ENCODE assay signal across 8 mouse cellular contexts in genomic region chr1:136259893-136260634, GRCm38 (mm10). TPM values are rescaled to one million over a fixed set of nuclear protein-coding genes. Genes with fewer than 3 reads are reported as not detected.
DNase-seq lines count a peak whose midpoint lies in the region; ATAC-seq and TF ChIP-seq lines count a peak whose summit lies in the region.

No protein-coding gene starts in this region.

- peak; percentile 84 for DNase-seq in cerebellum, adult 11 months
- DNase-seq in heart, postnatal 10 days: peak; percentile 73 to 76
- DNase-seq in kidney, postnatal 4 days: peak; percentile 63 to 77
- peak; percentile 46 for DNase-seq in liver, postnatal 0 days
- peak; percentile 14 for DNase-seq in ovary, postnatal 14 days (ENCODE audit: low spot score)
- DNase-seq in yolk sac, embryonic 10.5 days (ENCODE audit: low spot score): peak; percentile 64

- peak overlapping the region; percentile 61 for H3K9ac ChIP-seq in ES-Bruce4 (ENCODE audit: low read depth, poor library complexity, severe bottlenecking)
- peak overlapping the region; percentile 65 for H3K9ac ChIP-seq in forebrain, embryonic 15.5 days (replicated peaks)
- 0 out of 2 replicates have a peak overlapping the region, but pooled peaks have one; percentile 2 for H3K9ac ChIP-seq in liver, postnatal 0 days (replicated peaks)

- H3K4me2 ChIP-seq in forebrain, embryonic 15.5 days (replicated peaks): peak overlapping the region; percentile 87
- H3K4me2 ChIP-seq in liver, postnatal 0 days (ENCODE audit: low read depth, low read length): peak overlapping the region; percentile 82

- no peak for TF ChIP-seq POLR2A in ES-Bruce4 (IDR thresholded peaks at IDR 0.05; ENCODE audit: insufficient read depth, low read length)

- no peaks in the 10 kb centered on the region for H3K4me1 ChIP-seq in ES-Bruce4 (ENCODE audit: control insufficient read depth, insufficient read depth, low read length)
- peaks cover 14% of the 10 kb centered on the region for H3K4me1 ChIP-seq in forebrain, embryonic 15.5 days
- H3K4me1 ChIP-seq in liver, postnatal 0 days (ENCODE audit: insufficient read depth): peaks cover 12% of the 10 kb centered on the region

- TF ChIP-seq EP300 in ES-Bruce4 (IDR thresholded peaks at IDR 0.05; ENCODE audit: insufficient read depth, low read depth, low read length): no peak
- TF ChIP-seq EP300 in liver, postnatal 0 days (IDR thresholded peaks at IDR 0.05; ENCODE audit: low read depth): no peak

- H3K4me3 ChIP-seq in ES-Bruce4 (ENCODE audit: low read depth, low read length): peak overlapping the region; percentile 38
- H3K4me3 ChIP-seq in forebrain, embryonic 15.5 days: peak overlapping the region; percentile 51
- peak overlapping the region; percentile 43 for H3K4me3 ChIP-seq in liver, postnatal 0 days (ENCODE audit: low read depth, low read length)

- under 1% methylated on average over 95 of the region's 95 CpGs for WGBS in forebrain, embryonic 15.5 days
- WGBS in liver, postnatal 0 days (ENCODE audit: insufficient replicate concordance): 1% methylated on average over 84 of the region's 95 CpGs

- H3K27ac ChIP-seq in ES-Bruce4 (ENCODE audit: insufficient read depth, low read length): no peak overlapping the region
- no peak overlapping the region for H3K27ac ChIP-seq in forebrain, embryonic 15.5 days (replicated peaks)
- H3K27ac ChIP-seq in liver, postnatal 0 days (ENCODE audit: low read depth): no peak overlapping the region

- H3K9me3 ChIP-seq in ES-Bruce4 (replicated peaks; ENCODE audit: control insufficient read depth, insufficient read depth, low read length, poor library complexity, severe bottlenecking): no peaks in the 10 kb centered on the region
- H3K9me3 ChIP-seq in forebrain, embryonic 15.5 days: no peaks in the 10 kb centered on the region
- H3K9me3 ChIP-seq in liver, postnatal 0 days (ENCODE audit: low read length): no peaks in the 10 kb centered on the region

- H3K27me3 ChIP-seq in ES-Bruce4 (ENCODE audit: control insufficient read depth, insufficient read depth, low read length, poor library complexity, severe bottlenecking): peaks cover 10% of the 10 kb centered on the region
- H3K27me3 ChIP-seq in forebrain, embryonic 15.5 days: peaks cover 24% of the 10 kb centered on the region; the same call in 1 of the 2 replicates
- peaks cover 63% of the 10 kb centered on the region for H3K27me3 ChIP-seq in liver, postnatal 0 days (ENCODE audit: insufficient read depth, low read length)

- ATAC-seq in forebrain, embryonic 15.5 days (replicated peaks): peak; percentile 87
- ATAC-seq in liver, postnatal 0 days: peak; percentile 78

- no peak for TF ChIP-seq CTCF in ES-Bruce4 (IDR thresholded peaks at IDR 0.05; ENCODE audit: low read depth, low read length)
- no peak for TF ChIP-seq CTCF in liver, postnatal 0 days (IDR thresholded peaks at IDR 0.05; ENCODE audit: low read depth)

- intact Hi-C loops in heart, postnatal 10 days (cut with DNase I): no loop called here

- no peaks in the 10 kb centered on the region for H3K36me3 ChIP-seq in ES-Bruce4 (ENCODE audit: control insufficient read depth, insufficient read depth, low read length, poor library complexity, severe bottlenecking)
- H3K36me3 ChIP-seq in forebrain, embryonic 15.5 days: no peaks in the 10 kb centered on the region
- H3K36me3 ChIP-seq in liver, postnatal 0 days (replicated peaks; ENCODE audit: insufficient read depth, low read length): no peaks in the 10 kb centered on the region

RNA-seq across cellular contexts. Expression of gene Gpr25, which starts 0.6 kb away (rescaled TPM):
- polyA plus RNA-seq in ES-Bruce4 (2011; ENCODE audit: insufficient read depth, insufficient read length, low read depth, missing spikeins): not detected in 2 replicates
- 0.34 and 0.41 TPM in 2 replicates for polyA plus RNA-seq in forebrain, embryonic 15.5 days (2015; fragmentation: Nextera tagmentation; extraction: Ambion mirVana)
- total RNA-seq in heart, postnatal 10 days (2021): not detected
- polyA plus RNA-seq in liver, postnatal 0 days (2015; fragmentation: Nextera tagmentation; extraction: Ambion mirVana): not detected in 2 replicates

RNA-seq across cellular contexts. Expression of gene Inava, which starts 26.0 kb away (rescaled TPM):
- 28.0 and 30.7 TPM in 2 replicates for polyA plus RNA-seq in ES-Bruce4 (2011; ENCODE audit: insufficient read depth, insufficient read length, low read depth, missing spikeins)
- polyA plus RNA-seq in forebrain, embryonic 15.5 days (2015; fragmentation: Nextera tagmentation; extraction: Ambion mirVana): 4.4 and 6.6 TPM in 2 replicates
- total RNA-seq in heart, postnatal 10 days (2021): under 1 TPM in 1 of 2 experiments, not detected in 1; 0.14 TPM
- polyA plus RNA-seq in liver, postnatal 0 days (2015; fragmentation: Nextera tagmentation; extraction: Ambion mirVana): 0.09 TPM in 2 replicates

RNA-seq across cellular contexts. Expression of gene Mroh3, which starts 47.4 kb away (rescaled TPM):
- 0.99 and 1.3 TPM in 2 replicates for polyA plus RNA-seq in ES-Bruce4 (2011; ENCODE audit: insufficient read depth, insufficient read length, low read depth, missing spikeins)
- not detected in 2 replicates for polyA plus RNA-seq in forebrain, embryonic 15.5 days (2015; fragmentation: Nextera tagmentation; extraction: Ambion mirVana)
- not detected for total RNA-seq in heart, postnatal 10 days (2021)
- polyA plus RNA-seq in liver, postnatal 0 days (2015; fragmentation: Nextera tagmentation; extraction: Ambion mirVana): not detected in 2 replicates

Comparison
In these comparisons a context has a peak if more than half of its experiments do, and no peak if none do; other contexts are left out.
1. H3K9ac ChIP-seq: peak in every context shown above with its lines; median percentile 65 in forebrain, embryonic 15.5 days; 61 in ES-Bruce4; 2 in liver, postnatal 0 days.
2. DNase-seq: peak in every context shown above with its lines; median percentile 84 in cerebellum, adult 11 months; 74 in heart, postnatal 10 days; 70 in kidney, postnatal 4 days; 64 in yolk sac, embryonic 10.5 days; 46 in liver, postnatal 0 days; 14 in ovary, postnatal 14 days.